Mouse (Mus musculus) C2C12 (cell line): ENCODE data around the gene Lrrc4c. TPM values are rescaled to one million over a fixed set of nuclear protein-coding genes. Genes with fewer than 3 reads are reported as not detected.

ENCODE experiments used
- H3K27me3 ChIP-seq: one replicate; pipeline ENCODE4 v1.6.1; 2011; ENCODE audit not compliant: control insufficient read depth, insufficient read depth, insufficient read length
- H3K36me3 ChIP-seq: one replicate; pipeline ENCODE4 v1.6.1; 2011; ENCODE audit not compliant: control insufficient read depth, insufficient read depth
- H3K4me3 ChIP-seq: one replicate; pipeline ENCODE4 v1.5.1; 2011; ENCODE audit warnings: mild to moderate bottlenecking, control low read depth; ENCODE audit not compliant: poor library complexity, insufficient read depth, severe bottlenecking
- H3K79me2 ChIP-seq: one replicate; pipeline ENCODE4 v1.6.1; 2011; ENCODE audit not compliant: control insufficient read depth, insufficient read depth
- H3K79me3 ChIP-seq: one replicate; pipeline ENCODE4 v1.6.1; 2011; ENCODE audit warnings: low read depth, control low read depth
- H3ac ChIP-seq: one replicate; pipeline ENCODE3; 2011; ENCODE audit warnings: low read depth; ENCODE audit not compliant: control insufficient read depth, insufficient read length
- CEBPB ChIP-seq: IDR thresholded peaks from one replicate; pipeline ENCODE4 v1.6.1; 2011; ENCODE audit warnings: low read depth, mild to moderate bottlenecking, control low read depth, moderate library complexity
- CTCF ChIP-seq: IDR thresholded peaks from one replicate; pipeline ENCODE4 v1.5.1; 2011; ENCODE audit not compliant: control insufficient read depth, insufficient read depth, insufficient read length
- FOSL1 ChIP-seq: IDR thresholded peaks from one replicate; pipeline ENCODE4 v1.8.0; 2011; ENCODE audit warnings: mild to moderate bottlenecking, low read length; ENCODE audit not compliant: poor library complexity, insufficient read depth, severe bottlenecking
- MAX ChIP-seq: IDR thresholded peaks from one replicate; pipeline ENCODE4 v1.6.1; 2011; ENCODE audit warnings: mild to moderate bottlenecking, control low read depth
- MYOD1 ChIP-seq: IDR thresholded peaks from one replicate; pipeline ENCODE4 v1.6.1; 2011; ENCODE audit warnings: low read depth; ENCODE audit not compliant: control insufficient read depth, insufficient read length
- MYOG ChIP-seq: IDR thresholded peaks from one replicate; pipeline ENCODE4 v1.6.1; 2011; ENCODE audit not compliant: control insufficient read depth, insufficient read length; ENCODE audit errors: extremely low read depth
- USF1 ChIP-seq: IDR thresholded peaks from one replicate; pipeline ENCODE4 v1.6.1; 2011; ENCODE audit warnings: low read depth, mild to moderate bottlenecking, control low read depth, moderate library complexity
- polyA plus RNA-seq: library from polyadenylated mRNA; unstranded; fragments of >200 nt; fragmentation: generic; extraction: Trizol; gene quantifications from one replicate; pipeline ENCODE4 v1.2.1, GENCODE M21; 2012; ENCODE audit warnings: missing spikeins

The Lrrc4c gene
- polyA plus RNA-seq, 1 experiment = 1.6 TPM

DNA sequence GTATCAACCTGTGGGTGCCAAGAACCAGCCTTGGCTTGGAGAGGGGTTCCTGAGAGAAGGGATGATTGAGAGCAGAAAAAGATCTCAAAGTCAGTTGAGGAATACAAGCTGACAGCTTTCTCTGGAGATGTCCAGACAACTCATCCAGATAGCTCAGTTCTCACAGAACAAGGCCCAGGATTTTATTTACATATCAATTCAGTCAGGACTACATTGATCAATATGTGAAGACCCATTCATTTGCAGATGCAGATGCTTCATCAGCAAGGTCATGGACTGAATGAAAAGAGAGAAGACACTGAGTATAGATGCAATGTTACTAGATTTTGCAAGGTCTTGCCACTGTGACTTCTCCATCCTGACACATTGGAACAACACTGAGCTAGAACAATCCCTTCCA, 457.4 kb downstream of the Lrrc4c start:
- no peaks in the 10 kb centered on the region for H3K79me3 ChIP-seq
- no peaks in the 10 kb centered on the region for H3K79me2 ChIP-seq
- no peak overlapping the region for H3K4me3 ChIP-seq
- no peaks in the 10 kb centered on the region for H3K36me3 ChIP-seq
- H3K27me3 ChIP-seq = no peaks in the 10 kb centered on the region
- TF ChIP-seq FOSL1 (no peak), MYOD1 (no peak), MYOG (no peak), CEBPB (no peak), USF1 (no peak), CTCF (no peak), MAX (no peak)
- no peak overlapping the region for H3ac ChIP-seq

DNA sequence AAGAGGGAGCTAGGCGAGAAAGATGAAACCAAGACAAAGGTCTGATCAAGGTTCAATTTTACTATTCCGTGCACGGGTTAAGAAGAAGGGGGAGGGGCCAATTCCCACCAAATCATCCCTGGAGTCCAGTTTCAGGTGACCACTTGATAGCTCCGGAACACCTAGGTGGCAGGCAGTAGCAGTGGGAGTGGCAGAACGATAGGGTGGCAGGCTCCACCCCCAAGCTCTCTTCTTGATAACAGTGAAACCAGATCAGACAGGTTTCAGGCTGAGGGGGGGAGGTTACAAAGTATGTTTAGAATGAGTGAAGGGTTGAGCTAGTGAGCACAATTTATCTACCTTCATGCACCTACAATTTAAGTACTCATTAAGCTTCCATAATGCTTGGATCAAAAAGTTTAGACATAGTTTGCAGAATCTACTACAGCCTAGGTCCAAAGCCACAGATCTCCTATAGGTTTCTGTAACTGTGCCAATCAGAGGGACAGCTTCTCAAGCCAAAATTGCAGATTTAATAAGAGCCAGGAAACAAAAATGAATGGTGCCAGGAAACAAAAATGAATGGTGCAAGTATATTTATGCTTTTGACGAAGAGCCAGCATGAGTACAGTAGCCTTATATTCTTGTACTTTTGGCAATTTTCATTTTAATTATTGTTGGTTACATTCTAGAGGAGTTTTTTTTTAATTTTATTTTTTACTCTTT, 478.9 kb downstream of the Lrrc4c start:
- Histone ChIP-seq H3K27me3 (no peaks in the 10 kb centered on the region), H3K36me3 (no peaks in the 10 kb centered on the region), H3ac (no peak overlapping the region), H3K79me2 (no peaks in the 10 kb centered on the region), H3K79me3 (no peaks in the 10 kb centered on the region), H3K4me3 (no peak overlapping the region)
- TF ChIP-seq FOSL1 (no peak), USF1 (no peak), MYOD1 (no peak), CTCF (no peak), MAX (no peak), CEBPB (no peak), MYOG (no peak)

DNA sequence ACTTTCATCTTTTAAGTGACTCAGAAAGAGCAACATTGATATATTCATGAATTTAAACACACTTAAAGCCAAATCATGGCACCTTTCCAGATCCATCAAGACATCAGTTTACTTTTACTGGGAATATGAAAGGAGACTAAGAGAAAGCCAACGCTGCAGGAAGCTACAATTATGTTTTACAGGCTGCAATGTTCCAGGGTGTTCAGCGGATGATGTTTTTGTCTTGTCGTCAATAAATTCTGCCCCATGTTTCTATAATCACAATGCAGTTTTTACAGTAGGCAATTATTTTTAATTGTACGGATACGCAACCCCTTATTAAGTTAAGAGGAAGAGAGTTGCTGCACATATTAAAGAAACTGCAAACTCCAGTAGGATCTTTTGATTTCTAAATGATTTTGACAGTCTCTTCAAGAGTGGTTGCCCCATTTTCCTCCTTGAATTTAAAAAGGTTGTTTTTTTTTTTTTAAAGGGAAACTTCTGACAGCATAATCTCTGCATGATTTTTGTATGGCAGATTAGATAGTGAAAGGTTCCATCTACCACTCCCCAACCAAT, 532.9 kb downstream of the Lrrc4c start:
- no peaks in the 10 kb centered on the region for H3K79me2 ChIP-seq
- no peak overlapping the region for H3ac ChIP-seq
- TF ChIP-seq CEBPB (no peak), CTCF (no peak), MYOG (no peak), FOSL1 (no peak), MAX (no peak)
- H3K36me3 ChIP-seq = no peaks in the 10 kb centered on the region
- H3K4me3 ChIP-seq = no peak overlapping the region
- no peaks in the 10 kb centered on the region for H3K79me3 ChIP-seq
- no peaks in the 10 kb centered on the region for H3K27me3 ChIP-seq

DNA sequence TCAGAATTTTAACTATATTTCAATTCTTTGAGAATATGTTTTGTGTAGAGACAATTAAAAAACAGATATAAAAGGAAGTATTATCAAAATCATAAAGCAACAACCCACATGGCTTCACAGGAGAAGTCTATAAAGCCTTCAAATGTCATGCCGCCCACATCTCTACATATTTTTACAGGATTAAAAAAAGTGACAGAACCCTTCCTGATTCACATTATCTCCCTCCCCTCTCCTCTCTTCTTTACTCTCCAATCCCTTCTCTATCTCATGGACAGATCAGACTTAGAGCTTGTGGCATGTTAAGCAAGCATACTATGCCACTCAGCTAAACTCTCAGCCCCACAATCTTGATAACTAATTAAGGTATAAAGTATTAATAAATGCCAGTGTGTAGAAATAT, 535.8 kb downstream of the Lrrc4c start:
- Histone ChIP-seq H3K79me3 (no peaks in the 10 kb centered on the region), H3K27me3 (no peaks in the 10 kb centered on the region), H3K79me2 (no peaks in the 10 kb centered on the region), H3K4me3 (no peak overlapping the region), H3ac (no peak overlapping the region), H3K36me3 (no peaks in the 10 kb centered on the region)
- TF ChIP-seq CTCF = no peak
- no peak for TF ChIP-seq MYOG
- TF ChIP-seq USF1 = no peak
- no peak for TF ChIP-seq CEBPB
- TF ChIP-seq FOSL1 = no peak
- TF ChIP-seq MYOD1 = no peak
- TF ChIP-seq MAX = no peak

DNA sequence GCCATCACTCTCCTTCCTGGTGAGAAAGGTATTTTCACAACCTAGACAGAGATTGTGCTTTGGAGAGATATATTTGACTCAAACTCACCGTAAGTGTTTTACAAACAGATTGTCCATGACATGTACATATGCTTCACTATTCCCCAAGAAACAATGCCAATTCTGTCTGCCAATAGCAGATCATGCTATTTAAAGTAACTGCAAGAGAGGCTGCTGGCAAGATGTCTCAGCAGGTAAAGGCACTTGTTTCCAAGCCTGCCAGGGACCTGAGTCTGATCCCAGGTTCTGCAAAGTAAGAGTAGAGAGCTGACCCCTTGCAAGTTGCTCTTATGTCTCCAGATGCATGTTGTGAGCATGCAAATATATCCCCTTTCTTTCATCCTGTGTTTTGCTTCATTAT, 558.1 kb downstream of the Lrrc4c start:
- H3ac ChIP-seq = no peak overlapping the region
- no peak overlapping the region for H3K4me3 ChIP-seq
- no peak for TF ChIP-seq CTCF
- no peak for TF ChIP-seq CEBPB
- TF ChIP-seq USF1 = no peak
- no peak for TF ChIP-seq MAX
- TF ChIP-seq MYOD1 = no peak
- TF ChIP-seq MYOG = no peak
- no peak for TF ChIP-seq FOSL1
- H3K79me2 ChIP-seq = no peaks in the 10 kb centered on the region
- H3K36me3 ChIP-seq = no peaks in the 10 kb centered on the region
- no peaks in the 10 kb centered on the region for H3K79me3 ChIP-seq
- no peaks in the 10 kb centered on the region for H3K27me3 ChIP-seq
